Mouse (Mus musculus): ENCODE data around the gene Lyve1. TPM values are rescaled to one million over a fixed set of nuclear protein-coding genes. Genes with fewer than 3 reads are reported as not detected.
A peak's percentile ranks its signal among the peaks of the same experiment; 100 is the strongest.

The Lyve1 gene
- total and polyA plus RNA-seq, 3 experiments = not detected

GRCm38 (mm10) chr7:110809585-110810557 lies 53.2 kb downstream of the Lyve1 start:
- H3K4me1 ChIP-seq (ENCODE audit: control insufficient read depth in 1 of 2, insufficient read depth in 2 of 2, low read length in 2 of 2) = no peaks in the 10 kb centered on the region
- H3K9ac ChIP-seq (ENCODE audit: control insufficient read depth, low read depth, low read length, poor library complexity, severe bottlenecking) = no peak overlapping the region
- no peak overlapping the region for H3K27ac ChIP-seq (ENCODE audit: control insufficient read depth, low read depth, low read length)
- no peak for TF ChIP-seq GATA1 (IDR thresholded peaks at IDR 0.05; ENCODE audit: low read depth, low read length)
- TF ChIP-seq POLR2AphosphoS2 (IDR thresholded peaks at IDR 0.05; ENCODE audit: low read length) = 0 out of 2 replicates have a peak, but pooled peaks have one; percentile 10
- no peaks in the 10 kb centered on the region for H3K9me3 ChIP-seq (replicated peaks; ENCODE audit: insufficient read depth, low read length)
- H3K36me3 ChIP-seq (ENCODE audit: control insufficient read depth in 1 of 2, insufficient read depth in 2 of 2, low read length in 2 of 2) = peaks cover 0 to 3% of the 10 kb centered on the region in 2 experiments; a peak in 1 of 4 replicates
- no peak for DNase-seq (ENCODE audit: low read depth, low spot score)
- H3K4me3 ChIP-seq (ENCODE audit: control insufficient read depth in 1 of 2, insufficient read depth in 1 of 2, low read depth in 2 of 2, low read length in 2 of 2) = no peak overlapping the region
- no peaks in the 10 kb centered on the region for H3K27me3 ChIP-seq (ENCODE audit: control insufficient read depth in 1 of 2, insufficient read depth in 2 of 2, low read length in 2 of 2)
- H3K79me2 ChIP-seq (ENCODE audit: control insufficient read depth, insufficient read depth, low read length, poor library complexity) = no peaks in the 10 kb centered on the region

- TF ChIP-seq BHLHE40 (IDR thresholded peaks at IDR 0.05; ENCODE audit: borderline replicate concordance, low read depth, low read length) (no peak), MYC (IDR thresholded peaks at IDR 0.05; ENCODE audit: low read depth, low read length) (no peak), ZMIZ1 (IDR thresholded peaks at IDR 0.05; ENCODE audit: low read depth, low read length) (no peak), JUND (IDR thresholded peaks at IDR 0.05; ENCODE audit: low read depth, low read length) (no peak), ZNF384 (IDR thresholded peaks at IDR 0.05; ENCODE audit: low read depth, low read length) (no peak), ZKSCAN1 (IDR thresholded peaks at IDR 0.05; ENCODE audit: low read depth, low read length) (no peak)
- H3K9me3 ChIP-seq (replicated peaks; ENCODE audit: insufficient read depth, low read length) = no peaks in the 10 kb centered on the region
- no peaks in the 10 kb centered on the region for H3K27me3 ChIP-seq (ENCODE audit: control insufficient read depth in 1 of 2, insufficient read depth in 2 of 2, low read length in 2 of 2)
- no peak overlapping the region for H3K4me3 ChIP-seq (ENCODE audit: control insufficient read depth in 1 of 2, insufficient read depth in 1 of 2, low read depth in 2 of 2, low read length in 2 of 2)
- H3K79me2 ChIP-seq (ENCODE audit: control insufficient read depth, insufficient read depth, low read length, poor library complexity) = no peaks in the 10 kb centered on the region
- H3K9ac ChIP-seq (ENCODE audit: control insufficient read depth, low read depth, low read length, poor library complexity, severe bottlenecking) = no peak overlapping the region
- no peak overlapping the region for H3K27ac ChIP-seq (ENCODE audit: control insufficient read depth, low read depth, low read length)
- H3K36me3 ChIP-seq (ENCODE audit: control insufficient read depth in 1 of 2, insufficient read depth in 2 of 2, low read length in 2 of 2) = peaks cover 0 to 3% of the 10 kb centered on the region in 2 experiments; a peak in 1 of 4 replicates
- H3K4me1 ChIP-seq (ENCODE audit: control insufficient read depth in 1 of 2, insufficient read depth in 2 of 2, low read length in 2 of 2) = no peaks in the 10 kb centered on the region
- no peak for DNase-seq (ENCODE audit: low read depth, low spot score)
Measured at GRCm38 (mm10) chr7:110808962-110809361, 54.1 kb downstream of the Lyve1 start.

GRCm38 (mm10) chr7:110807460-110808030 lies 55.5 kb downstream of the Lyve1 start:
- Histone ChIP-seq H3K9ac (ENCODE audit: control insufficient read depth, low read depth, low read length, poor library complexity, severe bottlenecking) (no peak overlapping the region), H3K27me3 (ENCODE audit: control insufficient read depth in 1 of 2, insufficient read depth in 2 of 2, low read length in 2 of 2) (no peaks in the 10 kb centered on the region), H3K9me3 (replicated peaks; ENCODE audit: insufficient read depth, low read length) (no peaks in the 10 kb centered on the region), H3K27ac (ENCODE audit: control insufficient read depth, low read depth, low read length) (no peak overlapping the region), H3K4me3 (ENCODE audit: control insufficient read depth in 1 of 2, insufficient read depth in 1 of 2, low read depth in 2 of 2, low read length in 2 of 2) (no peak overlapping the region), H3K79me2 (ENCODE audit: control insufficient read depth, insufficient read depth, low read length, poor library complexity) (no peaks in the 10 kb centered on the region), H3K4me1 (ENCODE audit: control insufficient read depth in 1 of 2, insufficient read depth in 2 of 2, low read length in 2 of 2) (no peaks in the 10 kb centered on the region), H3K36me3 (ENCODE audit: control insufficient read depth in 1 of 2, insufficient read depth in 2 of 2, low read length in 2 of 2) (peaks cover 0 to 3% of the 10 kb centered on the region in 2 experiments; a peak in 1 of 4 replicates)
- no peak for DNase-seq (ENCODE audit: low read depth, low spot score)
- TF ChIP-seq EP300 (IDR thresholded peaks at IDR 0.05; ENCODE audit: low read depth in 1 of 2, low read length in 2 of 2) = no peak
- no peak for TF ChIP-seq CTCF (IDR thresholded peaks at IDR 0.05 in 2 of 3, conservative IDR thresholded peaks at IDR 0.05 in 1 of 3; ENCODE audit: control insufficient read depth in 1 of 3, insufficient read depth in 1 of 3, low read depth in 2 of 3, low read length in 3 of 3, poor library complexity in 1 of 3, severe bottlenecking in 1 of 3)
- TF ChIP-seq TCF12 (IDR thresholded peaks at IDR 0.05; ENCODE audit: low read depth, low read length) = no peak
- no peak for TF ChIP-seq POLR2A (IDR thresholded peaks at IDR 0.05; ENCODE audit: control insufficient read depth in 1 of 2, insufficient read depth in 1 of 2, low read depth in 1 of 2, low read length in 2 of 2, poor library complexity in 1 of 2)
- no peak for TF ChIP-seq MYB (IDR thresholded peaks at IDR 0.05; ENCODE audit: low read depth, low read length)
- TF ChIP-seq MEF2A (IDR thresholded peaks at IDR 0.05; ENCODE audit: extremely low read depth, insufficient replicate concordance, low read depth, low read length, poor library complexity, severe bottlenecking) = no peak
- no peak for TF ChIP-seq MAFK (IDR thresholded peaks at IDR 0.05; ENCODE audit: borderline replicate concordance, low read depth, low read length)
- no peak for TF ChIP-seq POLR2AphosphoS5 (IDR thresholded peaks at IDR 0.05; ENCODE audit: borderline replicate concordance, low read depth, low read length)
- no peak for TF ChIP-seq RAD21 (IDR thresholded peaks at IDR 0.05; ENCODE audit: low read depth, low read length)
- TF ChIP-seq BHLHE40 (IDR thresholded peaks at IDR 0.05; ENCODE audit: borderline replicate concordance, low read depth, low read length) = no peak
- no peak for TF ChIP-seq ZNF384 (IDR thresholded peaks at IDR 0.05; ENCODE audit: low read depth, low read length)
- TF ChIP-seq USF1 (IDR thresholded peaks at IDR 0.05; ENCODE audit: low read depth, low read length) = no peak
- TF ChIP-seq NRF1 (IDR thresholded peaks at IDR 0.05; ENCODE audit: insufficient read depth, low read depth, low read length, poor library complexity, severe bottlenecking) = no peak
- no peak for TF ChIP-seq USF2 (IDR thresholded peaks at IDR 0.05; ENCODE audit: borderline replicate concordance in 1 of 2, insufficient read depth in 1 of 2, low read depth in 1 of 2, low read length in 2 of 2)
- no peak for TF ChIP-seq MAX (IDR thresholded peaks at IDR 0.05; ENCODE audit: low read length)
- no peak for TF ChIP-seq GABPA (IDR thresholded peaks at IDR 0.05; ENCODE audit: low read depth, low read length)

Measured in MEL (cell line).